Mouse (Mus musculus): ENCODE measurements around the gene Marc2. TPM values are rescaled to one million over a fixed set of nuclear protein-coding genes. Genes with fewer than 3 reads are reported as not detected.

Marc2 gene
- 100 to 1,000 TPM; 136 to 145 TPM for total RNA-seq (2021)
- long read RNA-seq, experiment 1, transcript Marc2-201 (8 exons, 1,917 nt), result major isoform, 88 of 93 reads
- long read RNA-seq, experiment 1, partial matches to known transcripts, result 2 of 93 reads
- long read RNA-seq, experiment 1, other reads (novel, unspliced or antisense), result 3 of 93 reads
- long read RNA-seq, experiment 2, transcript Marc2-201 (8 exons, 1,917 nt), result major isoform, 74 of 76 reads
- long read RNA-seq, experiment 2, partial matches to known transcripts, result 0 of 76 reads
- long read RNA-seq, experiment 2, other reads (novel, unspliced or antisense), result 2 of 76 reads

DNA sequence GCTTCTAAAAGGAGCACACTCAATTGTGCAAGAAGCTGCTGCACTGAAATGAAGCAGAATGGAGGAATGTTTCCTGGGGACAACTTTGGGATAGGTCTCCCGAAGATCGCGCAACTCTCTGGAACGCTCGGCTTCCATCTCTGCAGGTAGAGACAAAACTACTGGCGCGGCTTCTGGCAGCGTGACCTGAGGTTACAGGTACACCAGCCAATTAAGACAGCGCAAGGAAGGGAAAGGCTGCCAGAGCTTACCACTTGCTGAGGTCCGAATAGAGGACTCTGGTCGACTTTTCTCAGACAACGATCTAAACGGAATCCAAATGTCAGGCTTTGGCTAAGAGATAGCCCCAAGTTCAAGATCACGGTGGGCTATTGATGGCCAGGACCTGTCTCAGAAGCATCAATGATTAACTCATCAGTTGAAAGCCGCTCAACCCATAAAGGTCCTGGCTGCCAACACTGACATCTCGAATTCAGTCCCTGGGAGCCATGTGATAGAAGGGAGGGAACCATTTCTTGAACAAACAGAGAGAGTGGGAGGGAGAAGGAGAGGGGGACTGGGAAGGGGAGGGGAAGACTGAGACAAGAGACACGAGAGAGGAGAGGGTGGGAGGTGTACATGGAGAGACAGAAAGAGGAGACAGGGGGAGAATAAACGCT, at the start of gene Marc2:
Marc2 (minus strand) TSS at position 360 of the 659 bp plus-strand sequence.
- no peak for DNase-seq
- intact Hi-C loops (cut with DNase I; ENCODE audit: low total_unique reads), result no loop called here

DNA sequence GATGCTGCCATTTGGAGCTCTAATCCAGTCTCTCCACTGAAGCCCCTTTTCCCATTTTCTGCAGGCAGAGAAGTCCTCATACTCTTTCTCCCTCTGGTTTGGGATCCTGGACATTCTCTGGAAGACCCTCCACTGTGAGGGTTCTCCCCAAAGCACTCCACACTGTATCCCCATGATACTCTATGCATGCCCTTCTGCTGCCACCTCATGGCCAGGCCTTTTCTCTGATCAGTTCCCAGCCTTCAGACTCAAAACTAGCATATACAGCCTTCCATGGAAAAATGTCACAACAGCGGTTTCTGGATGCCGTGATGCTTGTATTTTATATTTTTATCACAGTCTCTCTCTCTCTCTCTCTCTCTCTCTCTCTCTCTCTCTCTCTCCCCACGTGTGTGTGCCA, 45.7 kb upstream of the Marc2 start:
- intact Hi-C loops (cut with DNase I; ENCODE audit: low total_unique reads), result no loop called here
- no peak for DNase-seq

DNA sequence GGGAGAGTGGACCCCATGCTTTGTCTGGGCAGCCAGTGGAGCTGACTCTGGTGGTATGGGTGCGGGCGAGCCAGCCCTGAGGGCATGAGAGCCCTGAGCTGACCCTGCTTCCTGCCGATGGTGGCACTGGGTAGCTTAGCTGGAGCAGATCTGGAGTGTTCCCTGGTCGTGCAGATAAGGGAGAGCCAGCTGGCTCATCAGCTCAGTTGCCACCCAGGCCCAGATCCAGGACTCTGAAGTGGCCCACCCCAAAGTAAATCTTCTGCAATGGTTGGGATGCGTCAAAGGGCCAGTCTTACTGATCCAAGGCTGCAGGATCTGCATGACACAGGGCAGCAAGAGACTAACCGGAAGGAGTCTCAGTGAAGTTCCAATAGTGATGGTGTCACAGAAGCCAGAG, 43.2 kb upstream of the Marc2 start:
- intact Hi-C loops (cut with DNase I; ENCODE audit: low total_unique reads), result no loop called here

DNA sequence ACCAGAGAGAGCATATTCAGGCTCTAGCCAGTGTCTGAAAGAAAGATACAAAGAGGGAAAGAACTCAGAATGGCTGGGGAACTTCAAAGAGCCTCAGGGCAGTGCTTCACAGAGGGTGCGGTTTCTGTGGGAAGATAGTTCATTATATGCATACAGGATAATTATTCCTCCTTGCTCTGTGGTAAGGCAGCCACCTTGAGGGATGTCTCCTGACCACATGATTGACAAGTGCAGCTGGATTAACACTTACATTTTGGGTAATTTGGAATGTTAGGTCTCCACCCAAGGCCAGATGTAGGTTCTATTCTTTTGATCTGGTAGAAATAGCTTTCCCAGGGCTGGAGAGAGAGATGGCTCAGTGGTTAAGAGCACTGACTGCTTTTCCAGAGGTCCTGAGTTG, 39.9 kb upstream of the Marc2 start:
- intact Hi-C loops (cut with DNase I; ENCODE audit: low total_unique reads), result no loop called here
- DNase-seq, result no peak

More for the DNA sequence above, 43.2 kb upstream of the Marc2 start:
- no peak for DNase-seq

DNA sequence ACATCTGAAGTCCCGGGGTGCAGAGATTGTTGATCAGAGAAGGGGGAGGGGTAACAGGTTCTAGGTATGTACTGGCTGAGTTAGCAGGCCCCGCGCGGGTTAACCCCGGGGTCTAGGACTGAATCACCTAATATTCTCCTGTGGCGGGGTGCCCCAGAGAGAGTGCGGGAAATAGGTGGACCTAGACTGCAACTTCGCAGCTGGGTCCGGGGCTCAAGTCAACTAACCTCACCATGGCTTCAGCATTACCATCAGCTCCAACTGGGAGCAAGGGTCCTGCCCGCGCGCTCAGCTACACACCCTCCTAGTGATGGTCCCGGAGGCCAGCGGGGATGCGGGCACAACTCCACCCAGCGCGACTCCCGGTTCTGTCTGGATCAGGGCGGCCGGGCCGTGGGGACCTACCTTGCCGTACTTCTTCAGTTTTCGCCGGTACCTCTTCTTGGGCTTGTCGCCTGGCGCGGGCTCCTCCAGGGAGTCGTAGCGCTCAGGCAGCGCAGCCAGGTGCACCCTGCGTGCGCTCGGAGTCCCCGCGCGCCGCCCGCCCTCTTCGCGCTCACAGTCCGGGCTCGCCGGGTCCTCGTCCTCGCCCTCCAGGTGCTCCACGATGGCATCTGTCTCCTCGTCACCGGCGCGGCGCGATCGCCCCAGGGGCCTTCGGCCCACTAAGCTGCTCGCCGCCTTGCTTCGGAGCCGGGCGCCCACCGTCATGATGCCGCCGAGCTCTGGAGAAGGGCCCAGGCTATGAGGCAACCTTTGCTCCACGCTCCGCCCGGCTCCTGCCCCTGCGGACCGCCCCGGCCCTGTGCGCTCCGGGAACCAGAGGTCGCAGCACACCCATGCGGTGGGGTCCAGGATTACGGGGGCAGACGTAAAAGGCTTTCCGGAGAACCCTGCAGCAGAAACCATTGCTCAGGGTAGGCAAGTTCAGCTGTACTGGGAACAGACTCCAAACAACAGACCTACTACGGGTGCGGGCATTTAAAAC, 36.3 kb upstream of the Marc2 start, which contains the start of gene C130074G19Rik:
C130074G19Rik (minus strand) TSS at position 938 of the 988 bp plus-strand sequence.
- peak; percentile 76 for DNase-seq
- intact Hi-C loops (cut with DNase I; ENCODE audit: low total_unique reads), result no loop called here

DNA sequence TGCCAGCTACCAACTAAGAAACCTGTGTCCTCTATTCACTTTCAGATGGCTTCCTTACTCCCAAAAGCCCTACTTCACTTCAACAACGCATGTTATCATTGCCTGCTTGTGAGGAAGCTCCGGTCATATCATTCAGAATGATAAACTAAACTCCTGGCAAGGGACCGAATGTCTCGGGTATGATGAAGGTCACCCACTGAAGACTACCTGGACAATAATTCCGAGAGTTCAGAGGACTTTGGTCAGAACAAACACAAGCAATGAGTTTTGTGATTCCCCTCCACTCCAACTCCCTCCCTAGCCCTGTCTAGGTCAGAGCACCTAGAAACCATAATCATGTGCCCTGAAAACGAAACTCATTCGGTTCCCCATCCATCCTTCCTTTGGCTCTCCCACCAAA, 35.6 kb upstream of the Marc2 start:
- DNase-seq, result no peak
- intact Hi-C loops (cut with DNase I; ENCODE audit: low total_unique reads), result no loop called here

DNA sequence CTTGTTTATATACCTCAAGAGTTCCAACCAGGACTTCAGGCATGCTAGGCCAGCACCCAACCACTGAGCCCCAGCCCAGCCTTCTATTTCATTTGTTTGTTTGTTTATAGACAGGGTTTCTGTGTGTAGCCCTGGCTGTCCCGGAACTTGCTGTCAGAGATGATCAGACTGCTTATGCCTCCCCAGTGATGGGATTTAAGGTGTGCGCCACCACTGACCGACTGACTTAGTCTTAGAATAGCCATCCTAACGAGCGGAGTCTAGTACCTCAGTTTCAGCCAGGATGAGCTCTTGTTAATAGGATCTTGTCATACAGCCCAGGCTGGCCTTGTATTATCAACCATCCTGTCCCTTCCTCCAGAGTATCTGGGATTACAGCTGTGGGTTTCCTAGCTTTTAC, 35.0 kb upstream of the Marc2 start:
- intact Hi-C loops (cut with DNase I; ENCODE audit: low total_unique reads), result no loop called here
- no peak for DNase-seq

DNA sequence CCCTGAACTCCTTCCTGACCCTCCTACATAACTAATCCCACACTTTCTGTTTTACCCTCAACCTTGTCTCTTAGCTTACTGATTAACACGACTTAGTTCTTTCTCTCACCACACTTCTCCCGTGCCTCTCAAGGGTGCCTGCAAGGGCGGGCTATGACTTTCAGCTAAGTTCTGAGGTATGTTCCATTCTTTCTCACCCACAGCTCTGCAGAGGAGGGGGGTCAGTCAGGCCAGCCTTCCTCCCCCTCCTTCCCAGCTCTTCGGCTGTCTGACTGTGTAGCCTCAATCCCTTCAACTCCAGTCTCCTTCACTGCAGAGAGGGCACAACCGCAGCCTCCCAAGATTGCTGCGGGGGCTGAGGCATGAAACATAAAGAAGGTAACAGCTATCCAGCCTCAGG, 32.6 kb upstream of the Marc2 start:
- intact Hi-C loops (cut with DNase I; ENCODE audit: low total_unique reads), result no loop called here
- DNase-seq, result no peak

DNA sequence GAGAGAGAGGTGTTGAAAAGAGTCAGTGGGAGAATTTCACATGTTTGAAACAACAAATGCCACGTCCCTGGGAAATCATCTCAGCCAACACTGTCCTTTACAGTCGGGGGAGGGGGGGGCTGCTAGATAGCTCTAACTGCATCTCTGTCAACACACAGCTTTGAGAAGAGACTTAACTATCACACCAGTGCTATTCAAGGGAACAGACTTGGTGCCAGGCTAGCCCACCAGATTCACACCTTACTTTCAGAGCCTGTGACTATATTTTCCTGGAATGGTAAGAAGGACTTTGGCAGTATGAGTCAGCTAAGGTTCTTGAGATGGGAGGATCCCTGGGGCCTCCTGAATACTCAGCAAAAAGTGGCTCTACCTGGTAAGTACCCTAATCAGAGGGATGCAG, 31.1 kb upstream of the Marc2 start:
- intact Hi-C loops (cut with DNase I; ENCODE audit: low total_unique reads), result no loop called here
- DNase-seq, result no peak

DNA sequence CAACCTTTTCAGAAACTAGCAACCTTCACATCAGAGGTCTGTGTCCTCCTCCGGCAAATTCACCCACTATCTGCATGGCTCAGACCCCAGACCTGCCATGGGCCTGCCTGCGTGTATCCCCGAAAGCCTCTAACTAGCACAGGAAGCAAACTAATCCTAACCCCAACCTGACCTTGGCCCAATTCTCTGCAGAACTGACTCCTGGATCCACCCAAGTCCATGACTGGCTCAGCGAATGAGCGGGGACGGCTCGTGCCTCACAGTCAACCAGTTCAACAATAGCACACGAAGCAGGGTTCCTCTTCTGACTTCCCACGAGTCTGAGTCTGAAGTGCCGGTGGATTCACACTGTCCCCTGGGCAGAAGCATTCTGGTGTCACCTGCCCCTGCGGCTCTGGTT, 27.7 kb upstream of the Marc2 start:
- intact Hi-C loops (cut with DNase I; ENCODE audit: low total_unique reads), result no loop called here
- DNase-seq, result no peak

DNA sequence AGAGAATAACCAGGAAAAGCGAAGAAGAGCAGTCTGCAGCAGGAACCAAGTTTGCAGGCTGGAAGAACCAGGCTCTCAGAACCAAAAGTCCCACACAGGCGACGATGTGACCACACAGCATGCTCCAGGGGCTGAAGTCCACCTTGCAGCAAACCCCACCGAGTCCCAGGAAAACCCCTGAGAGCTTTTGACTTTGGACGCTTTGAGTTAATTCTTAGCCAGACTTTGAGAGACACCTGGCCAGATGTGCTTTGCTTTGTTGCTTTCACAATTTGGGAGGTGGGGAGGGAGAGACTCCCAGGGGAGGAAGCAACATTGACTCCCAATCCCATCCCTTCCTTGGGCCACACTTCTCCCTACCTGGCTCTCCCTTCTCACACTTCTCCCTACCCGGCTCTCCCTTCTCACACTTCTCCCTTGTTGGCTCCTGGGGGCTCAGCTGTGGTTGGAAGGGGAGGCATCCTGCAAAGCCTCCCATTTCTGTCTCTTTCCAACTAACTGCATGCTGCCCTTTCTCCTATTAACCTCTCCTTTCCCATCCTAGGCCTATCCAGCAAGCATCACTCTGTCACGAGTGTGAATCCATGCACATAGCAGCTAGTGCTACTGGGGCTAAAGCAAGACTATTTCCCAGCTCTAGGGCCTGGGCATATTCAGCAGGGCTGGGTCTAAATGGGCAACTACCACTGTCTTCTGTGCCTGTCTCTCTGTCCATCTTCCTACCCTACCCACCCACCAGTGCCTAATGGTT, 26.0 kb upstream of the Marc2 start:
- intact Hi-C loops (cut with DNase I; ENCODE audit: low total_unique reads), result no loop called here
- no peak for DNase-seq

DNA sequence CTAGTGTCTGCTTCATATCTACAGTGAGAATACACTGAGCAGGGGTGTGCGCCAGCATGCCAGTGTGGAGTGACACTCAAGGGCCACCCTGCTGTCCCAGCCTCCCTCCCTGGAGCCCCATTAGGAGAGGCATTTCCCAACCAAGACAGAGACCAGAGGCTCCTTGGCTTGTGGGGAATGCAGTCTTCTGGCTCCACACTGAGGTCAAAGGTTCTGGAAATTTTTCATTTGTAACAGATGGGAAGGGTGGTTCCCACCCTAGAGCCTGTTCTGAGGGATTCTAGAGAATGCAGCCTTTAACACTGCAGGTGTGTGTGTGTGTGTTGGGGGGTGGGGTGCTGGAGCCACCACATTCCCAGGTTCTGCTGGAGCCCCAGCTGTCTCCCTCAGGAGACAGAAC, 25.3 kb upstream of the Marc2 start:
- DNase-seq, result no peak
- intact Hi-C loops (cut with DNase I; ENCODE audit: low total_unique reads), result no loop called here

DNA sequence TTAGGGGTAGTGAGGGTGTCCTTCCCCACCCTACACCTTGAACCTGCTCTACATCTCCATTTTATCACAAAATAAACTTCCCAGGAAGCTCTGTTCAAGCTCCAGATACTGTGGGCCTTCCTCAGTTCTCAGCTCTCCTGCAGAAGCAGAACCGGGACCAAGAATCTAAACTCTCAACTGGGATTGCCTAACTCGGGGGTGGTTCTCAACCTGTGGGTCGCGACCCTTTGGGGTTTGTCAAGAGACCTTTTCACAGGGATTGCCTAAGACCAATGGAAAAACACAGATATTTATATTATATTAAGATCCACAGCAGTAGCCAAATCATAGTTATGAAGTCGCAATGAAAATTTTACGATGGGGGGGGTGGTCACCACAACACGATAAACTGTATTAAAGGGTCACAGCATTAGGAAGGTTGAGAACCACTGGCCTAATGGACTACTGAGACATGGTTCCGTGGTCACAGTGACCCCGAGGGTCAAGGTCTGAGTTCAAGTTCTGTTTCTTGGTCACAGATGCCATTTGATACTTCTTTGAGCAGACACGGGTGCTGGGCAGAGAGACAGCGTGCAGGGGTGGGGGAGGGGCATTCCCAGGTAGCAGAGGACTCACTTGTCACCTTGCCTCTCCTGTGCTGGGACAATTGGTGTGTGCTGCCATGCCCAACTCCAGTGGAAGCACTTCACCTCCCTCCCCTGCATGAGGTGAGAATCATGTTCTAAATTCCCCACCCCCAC, 24.6 kb upstream of the Marc2 start:
- intact Hi-C loops (cut with DNase I; ENCODE audit: low total_unique reads), result no loop called here
- DNase-seq, result no peak

DNA sequence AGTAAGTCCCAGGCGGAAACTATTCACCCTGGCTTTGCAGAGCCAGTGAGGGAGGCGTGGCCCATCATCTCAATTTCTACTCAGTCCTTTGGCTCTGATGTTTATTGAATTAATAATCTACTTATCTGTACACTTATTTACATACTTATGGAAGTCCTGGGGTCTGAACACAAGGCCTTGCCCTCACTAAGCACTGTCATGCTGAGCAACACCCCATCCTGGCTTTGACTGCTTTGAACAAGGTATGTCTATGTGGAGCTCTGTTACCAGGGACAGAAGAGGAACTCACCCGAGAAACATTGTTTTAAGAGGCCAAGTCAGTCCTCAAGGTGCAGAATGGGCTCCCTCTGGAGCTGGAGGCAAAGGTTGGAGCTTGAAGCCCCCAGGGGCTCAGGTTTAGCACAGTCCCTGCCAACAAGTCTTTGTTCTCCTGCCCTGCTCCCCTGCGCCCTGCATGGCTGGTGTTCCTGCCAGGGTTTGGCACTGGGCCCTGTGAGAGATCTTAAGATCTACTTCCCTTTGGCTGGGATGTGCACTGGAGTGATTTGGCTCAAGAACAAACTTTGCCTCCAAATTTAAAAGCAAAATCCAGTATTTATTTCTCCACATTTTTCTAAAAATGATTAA, 23.8 kb upstream of the Marc2 start:
- intact Hi-C loops (cut with DNase I; ENCODE audit: low total_unique reads), result no loop called here
- DNase-seq, result no peak

DNA sequence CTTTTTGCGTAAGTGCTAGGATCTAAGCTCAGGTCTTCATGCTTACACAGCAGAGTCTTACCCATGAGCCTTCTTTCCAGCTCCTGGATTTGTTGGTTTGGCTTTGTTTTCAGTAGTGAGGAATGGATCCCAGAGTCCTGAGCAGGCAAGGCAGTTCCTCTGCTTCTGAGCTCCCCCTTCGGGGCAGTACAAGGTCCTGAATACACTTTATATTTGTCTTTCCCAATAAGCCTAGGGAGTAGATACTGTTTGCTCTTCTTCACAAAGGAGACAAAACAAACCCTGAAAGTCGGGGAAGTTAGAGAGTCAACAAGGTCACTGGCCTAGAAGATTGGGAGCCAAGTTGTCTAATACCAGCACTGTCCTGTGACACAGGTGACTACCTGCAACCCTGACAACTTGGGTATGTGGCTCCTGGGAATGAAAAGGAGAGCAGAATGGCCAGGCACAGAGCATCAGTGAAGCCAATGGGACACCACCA, 21.4 kb upstream of the Marc2 start:
- intact Hi-C loops (cut with DNase I; ENCODE audit: low total_unique reads), result no loop called here
- no peak for DNase-seq

DNA sequence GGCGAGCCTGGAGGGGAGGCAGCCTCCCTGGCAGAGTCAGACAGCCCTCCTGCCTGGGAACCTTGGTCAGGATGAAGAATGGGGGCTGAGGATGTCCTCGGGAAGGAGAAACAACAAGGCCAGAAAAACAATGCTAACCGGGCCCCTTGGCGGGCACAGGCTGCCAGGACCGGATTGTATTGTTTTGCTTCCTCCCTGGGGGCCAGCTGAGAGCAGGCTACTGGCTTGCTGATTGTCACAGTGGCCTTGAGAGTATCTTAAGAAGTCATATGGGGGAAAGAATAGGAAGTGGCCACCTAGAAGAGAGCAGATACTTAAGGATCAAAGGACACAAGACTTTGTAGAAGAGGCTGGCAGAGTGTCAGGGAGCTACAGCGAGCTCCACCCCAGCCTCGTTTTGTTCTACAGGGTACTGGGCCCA, 18.1 kb upstream of the Marc2 start:
- intact Hi-C loops (cut with DNase I; ENCODE audit: low total_unique reads), result no loop called here
- DNase-seq, result no peak

DNA sequence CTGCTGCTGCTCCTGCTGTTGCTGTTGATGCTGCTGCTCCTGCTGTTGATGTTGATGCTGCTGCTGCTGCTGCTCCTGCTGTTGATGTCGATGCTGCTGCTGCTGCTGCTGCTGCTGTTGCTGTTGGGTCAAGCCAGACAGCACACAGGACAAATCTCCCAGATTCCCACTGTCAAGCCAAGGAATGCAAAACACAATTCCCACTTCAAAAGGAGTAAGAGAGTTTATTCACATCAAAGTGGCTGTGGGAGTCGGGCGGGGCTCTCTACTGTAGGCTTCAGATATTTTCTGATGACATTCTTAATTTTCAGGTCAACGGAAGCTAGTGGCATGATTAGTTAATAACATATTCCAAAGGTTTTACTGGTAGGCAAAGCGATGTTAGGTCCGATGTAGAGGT, 16.4 kb upstream of the Marc2 start:
- no peak for DNase-seq
- intact Hi-C loops (cut with DNase I; ENCODE audit: low total_unique reads), result no loop called here

DNA sequence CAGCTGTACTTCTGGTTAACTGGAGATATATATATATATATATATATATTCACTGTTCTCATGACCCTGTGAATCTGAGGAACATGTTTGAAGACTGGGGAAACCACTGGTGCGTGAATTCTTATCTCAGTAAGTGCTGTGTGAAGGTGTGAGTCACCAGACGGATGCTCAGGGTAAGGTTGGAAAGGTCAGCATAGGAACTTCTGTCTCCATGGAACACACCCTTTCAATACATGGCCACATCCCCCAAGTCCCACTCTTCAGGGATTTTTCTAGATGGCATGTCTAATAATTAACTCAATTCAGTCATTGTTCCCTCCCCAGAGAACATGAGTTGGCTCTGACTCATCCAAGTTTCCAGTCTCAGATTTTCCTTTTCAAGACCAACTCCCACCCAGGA, 15.3 kb upstream of the Marc2 start:
- no peak for DNase-seq
- intact Hi-C loops (cut with DNase I; ENCODE audit: low total_unique reads), result no loop called here
